Mouse (Mus musculus): ENCODE results near the gene Phospho1.

The Phospho1 gene

GRCm38 (mm10) chr11:95814101-95814500 lies 10.2 kb upstream of the Phospho1 start:
- DNase-seq = no peak

DNA sequence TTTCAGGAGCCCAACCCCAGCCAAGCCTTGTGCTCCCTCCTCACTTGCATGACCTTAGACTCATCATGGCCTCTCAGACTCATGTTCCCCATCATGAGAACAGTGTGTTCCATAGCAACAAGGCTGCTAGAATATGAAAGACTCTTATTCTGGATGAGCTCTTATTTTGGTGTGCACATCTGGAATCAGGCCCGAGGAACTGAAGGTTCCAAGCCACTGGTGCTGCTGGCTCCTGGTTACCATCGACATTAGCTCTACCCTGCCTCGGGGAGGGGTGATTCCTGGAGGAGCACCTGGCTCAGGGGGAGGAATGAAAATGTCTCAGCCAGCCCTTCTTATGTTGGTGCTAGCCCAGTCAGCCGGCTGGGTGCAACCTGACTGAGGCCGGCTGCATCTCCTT lies 9.4 kb upstream of the Phospho1 start:
- no peak for DNase-seq

DNA sequence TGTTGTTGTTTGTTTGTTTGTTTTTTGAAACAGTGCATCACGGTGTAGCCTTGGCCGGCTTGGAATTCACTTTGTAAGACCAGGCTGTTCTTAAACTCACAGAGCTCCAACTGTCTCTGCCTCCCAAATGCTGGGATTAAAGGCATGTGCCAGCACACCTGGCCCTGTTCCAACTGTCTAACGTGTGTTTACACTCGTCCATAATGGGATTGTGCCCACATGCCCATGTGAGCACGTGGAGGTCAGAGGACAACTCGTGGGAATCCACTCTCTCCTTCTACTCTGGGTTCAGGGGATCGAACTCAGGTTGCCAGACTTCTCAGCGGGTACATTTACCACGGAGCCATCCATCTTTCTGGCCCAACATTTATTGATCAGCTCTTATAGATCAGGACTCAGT lies 8.9 kb upstream of the Phospho1 start:
- no peak for DNase-seq

DNA sequence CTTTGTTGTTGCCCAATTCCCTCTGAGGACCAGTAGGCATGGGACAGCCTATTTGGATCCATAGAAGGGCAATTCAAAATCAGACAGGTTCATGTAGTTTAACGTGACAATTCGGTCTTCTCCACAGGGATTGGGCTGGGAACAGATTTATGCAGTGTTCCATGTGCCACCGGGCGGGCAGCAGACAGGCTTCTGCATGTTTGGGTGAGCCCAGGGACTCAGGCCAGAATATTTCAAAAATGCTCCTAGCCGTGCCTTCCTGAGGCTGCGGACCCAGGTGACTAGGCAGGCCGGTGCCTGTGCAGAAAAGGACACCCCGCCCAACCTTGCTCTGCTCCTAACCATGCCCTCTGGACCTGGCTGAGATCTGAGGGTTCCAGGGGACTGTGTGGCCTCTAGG lies 5.2 kb upstream of the Phospho1 start:
- no peak for DNase-seq

DNA sequence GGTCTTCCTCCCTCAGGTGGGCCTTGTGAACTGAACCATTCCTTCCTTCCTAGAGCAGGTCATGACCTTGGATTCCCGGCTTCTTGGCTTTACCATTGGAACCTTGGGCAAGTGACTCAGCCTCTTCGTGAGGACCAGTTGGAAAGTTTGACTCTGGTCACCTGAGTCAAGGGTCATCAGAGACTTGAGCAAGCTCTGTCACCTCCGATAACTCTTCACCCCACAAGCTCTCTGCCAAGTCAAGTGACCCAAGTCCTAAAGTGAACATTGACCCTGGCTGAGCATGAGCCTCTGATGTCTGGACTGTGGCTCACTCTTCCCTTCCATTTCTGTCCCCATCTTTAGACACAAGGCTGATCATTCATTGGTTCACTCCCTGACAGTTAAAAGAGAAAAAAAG lies 2.8 kb upstream of the Phospho1 start:
- no peak for DNase-seq

DNA sequence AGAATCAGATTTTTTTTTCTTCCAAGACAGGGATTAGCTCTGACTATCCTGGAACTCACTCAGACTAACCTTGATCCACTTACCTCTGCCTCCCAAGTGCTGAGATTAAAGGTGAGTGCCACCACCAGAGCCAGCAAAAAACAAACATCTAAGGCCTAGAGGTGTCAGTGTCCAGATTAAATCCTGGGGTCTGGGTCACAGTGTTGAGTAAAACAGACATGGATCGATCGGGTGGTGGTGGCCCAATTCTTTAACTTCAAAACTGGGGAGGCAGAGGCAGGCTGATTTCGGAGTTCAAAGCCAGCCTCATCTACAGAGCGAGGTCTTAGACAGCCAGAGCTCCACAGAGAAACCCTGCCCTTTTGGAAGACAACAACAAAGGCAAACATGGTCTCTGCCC lies 1.9 kb upstream of the Phospho1 start:
- DNase-seq = no peak

- DNase-seq = peak; percentile 68
These were observed 561 bp downstream of the Phospho1 start for GRCm38 (mm10) chr11:95824877-95825243.

GRCm38 (mm10) chr11:95825625-95826024 lies 1.3 kb downstream of the Phospho1 start:
- no peak for DNase-seq

DNA sequence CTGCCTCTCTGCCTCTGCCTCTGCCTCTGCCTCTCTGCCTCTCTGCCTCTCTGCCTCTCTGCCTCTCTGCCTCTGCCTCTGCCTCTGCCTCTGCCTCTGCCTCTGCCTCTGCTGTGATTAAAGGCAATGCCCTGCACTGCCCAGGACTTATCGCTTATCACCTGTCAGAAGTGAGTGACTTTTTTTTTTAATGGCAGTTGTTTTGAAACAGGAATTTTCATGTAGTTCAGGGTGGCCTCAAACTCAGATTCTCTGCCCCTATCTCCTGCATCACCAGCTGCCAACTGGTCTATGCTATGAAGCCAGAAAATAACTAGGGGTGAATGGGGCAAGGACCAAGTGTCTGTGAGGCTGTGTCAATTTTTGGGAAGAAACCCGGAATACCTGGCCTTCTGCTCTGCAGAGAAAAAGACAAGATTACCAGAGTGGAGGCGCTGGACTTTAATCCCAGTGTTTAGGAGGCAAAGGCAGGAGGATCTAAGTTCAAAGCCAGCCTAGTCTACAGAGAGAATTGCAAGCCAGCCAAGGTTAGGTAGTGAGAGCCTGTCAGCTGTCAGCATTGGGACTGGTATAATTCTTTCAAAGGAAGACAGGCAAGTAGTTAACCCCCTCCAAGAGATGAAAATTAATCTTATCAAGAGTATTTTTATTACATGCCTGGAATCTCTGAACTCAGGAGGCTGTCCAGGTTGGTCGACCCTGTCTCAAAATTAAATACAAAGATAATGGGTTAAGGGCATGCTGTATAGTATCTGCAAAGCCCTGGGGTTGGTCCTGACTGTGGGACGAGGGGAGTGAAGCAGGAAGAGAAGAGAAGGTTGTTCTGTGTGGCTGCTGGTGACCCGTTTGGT lies 2.2 kb downstream of the Phospho1 start:
- no peak for DNase-seq

DNA sequence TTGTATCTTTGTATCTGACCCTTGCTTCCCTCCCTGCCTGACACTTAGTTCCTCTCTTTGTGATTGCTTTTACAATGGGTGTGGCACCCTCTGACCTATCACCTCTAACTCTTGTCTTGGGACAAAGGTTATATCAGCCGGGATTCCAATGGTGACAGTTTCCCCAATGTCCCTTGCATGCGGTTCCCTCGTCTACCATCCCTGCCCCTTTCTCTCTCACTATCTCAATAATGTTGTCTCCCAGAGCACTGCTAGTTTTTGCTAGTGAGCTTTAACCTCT lies 2.8 kb downstream of the Phospho1 start:
- DNase-seq = no peak

DNA sequence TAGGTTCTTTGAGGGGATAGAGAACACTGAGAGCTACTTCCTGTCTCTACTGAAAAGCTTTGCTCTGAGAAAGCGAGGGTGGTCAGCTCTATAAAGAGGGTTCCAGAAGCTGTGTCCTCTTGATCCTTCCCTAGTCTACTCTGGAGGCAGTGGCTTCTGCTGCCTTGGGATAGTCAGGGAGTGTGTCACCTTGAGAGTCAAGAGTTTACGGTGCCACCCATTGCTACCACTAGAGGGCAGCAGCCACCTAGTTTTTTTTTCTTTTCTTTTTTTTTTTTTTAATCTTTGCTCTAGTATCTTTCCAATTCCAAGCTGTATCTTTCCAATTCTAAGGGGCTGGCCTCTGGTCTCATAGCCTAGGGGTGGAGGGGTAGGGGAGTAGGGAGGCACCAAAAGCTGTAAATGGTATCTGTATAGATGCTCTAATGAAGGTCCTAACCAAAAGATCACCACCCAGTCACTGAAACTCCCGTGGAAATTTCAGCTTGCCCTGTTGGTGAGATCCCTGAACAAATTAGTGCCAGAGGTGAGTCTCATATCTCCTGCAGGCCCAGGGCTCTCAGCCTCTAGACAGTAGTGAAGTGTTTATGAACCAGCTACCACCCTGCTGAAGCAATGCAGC lies 3.3 kb downstream of the Phospho1 start:
- DNase-seq = peak; percentile 87

DNA sequence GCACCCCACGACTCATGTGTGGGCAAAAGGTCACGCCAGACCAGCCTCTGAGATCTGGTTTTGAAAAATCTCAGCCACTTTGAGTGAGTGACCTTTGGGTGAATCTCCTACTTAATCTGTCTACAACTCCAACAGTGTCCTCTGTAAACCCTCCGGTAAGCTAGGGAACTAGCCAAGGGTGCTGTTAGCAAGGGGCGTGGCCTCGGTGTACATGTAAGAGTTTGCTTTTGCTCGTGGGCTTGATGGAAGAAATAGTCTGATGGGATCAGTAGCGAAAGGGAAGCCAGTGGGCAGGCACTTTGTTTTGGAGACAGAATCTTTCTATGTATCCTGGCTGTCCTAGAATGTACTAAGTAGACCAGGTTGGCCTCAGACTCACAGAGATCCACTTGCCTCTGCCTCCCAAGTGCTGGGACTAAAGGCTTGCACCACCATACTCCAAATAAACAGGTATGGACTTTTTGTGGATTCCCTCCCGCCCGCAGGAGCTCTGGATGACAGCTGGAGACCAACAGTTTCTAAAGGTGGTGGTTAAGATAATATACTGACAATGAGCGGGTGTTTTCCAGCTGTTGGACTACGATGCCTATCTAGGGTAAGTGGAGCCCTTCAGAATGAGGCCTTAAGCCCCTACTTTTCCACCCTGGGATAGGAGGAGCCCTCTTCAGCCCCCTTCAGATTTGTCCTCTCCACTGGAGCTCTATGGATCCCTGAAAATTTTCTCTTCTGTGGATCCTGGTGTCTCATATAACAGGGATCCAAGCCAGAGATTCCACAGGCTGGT lies 4.1 kb downstream of the Phospho1 start:
- DNase-seq = no peak

GRCm38 (mm10) chr11:95829526-95830050 lies 5.3 kb downstream of the Phospho1 start:
- no peak for DNase-seq

DNA sequence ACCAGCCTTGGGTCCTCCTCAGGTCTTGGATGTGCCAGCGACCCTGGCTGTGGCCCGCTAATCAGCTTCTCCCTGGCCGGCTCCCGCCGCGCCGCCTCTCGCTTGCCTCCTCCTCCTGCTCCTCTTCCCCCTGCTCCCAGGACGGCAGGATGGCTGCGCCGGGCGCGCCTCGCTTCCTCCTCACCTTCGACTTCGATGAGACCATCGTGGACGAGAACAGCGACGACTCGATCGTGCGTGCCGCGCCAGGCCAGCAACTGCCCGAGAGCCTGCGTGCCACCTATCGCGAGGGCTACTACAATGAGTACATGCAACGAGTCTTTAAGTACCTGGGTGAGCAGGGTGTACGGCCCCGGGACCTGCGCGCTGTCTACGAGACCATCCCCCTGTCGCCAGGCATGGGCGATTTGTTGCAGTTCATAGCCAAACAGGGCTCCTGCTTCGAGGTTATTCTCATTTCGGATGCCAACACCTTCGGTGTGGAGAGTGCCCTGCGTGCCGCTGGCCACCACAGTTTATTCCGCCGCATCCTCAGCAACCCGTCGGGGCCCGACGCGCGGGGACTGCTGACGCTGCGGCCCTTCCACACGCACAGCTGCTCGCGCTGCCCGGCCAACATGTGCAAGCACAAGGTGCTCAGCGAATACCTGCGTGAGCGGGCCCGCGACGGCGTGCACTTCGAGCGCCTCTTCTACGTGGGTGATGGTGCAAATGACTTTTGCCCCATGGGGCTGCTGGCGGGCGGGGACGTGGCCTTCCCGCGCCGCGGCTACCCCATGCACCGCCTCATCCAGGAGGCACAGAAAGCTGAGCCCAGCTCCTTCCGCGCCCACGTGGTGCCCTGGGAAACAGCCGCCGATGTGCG lies 6.3 kb downstream of the Phospho1 start:
- DNase-seq = no peak

DNA sequence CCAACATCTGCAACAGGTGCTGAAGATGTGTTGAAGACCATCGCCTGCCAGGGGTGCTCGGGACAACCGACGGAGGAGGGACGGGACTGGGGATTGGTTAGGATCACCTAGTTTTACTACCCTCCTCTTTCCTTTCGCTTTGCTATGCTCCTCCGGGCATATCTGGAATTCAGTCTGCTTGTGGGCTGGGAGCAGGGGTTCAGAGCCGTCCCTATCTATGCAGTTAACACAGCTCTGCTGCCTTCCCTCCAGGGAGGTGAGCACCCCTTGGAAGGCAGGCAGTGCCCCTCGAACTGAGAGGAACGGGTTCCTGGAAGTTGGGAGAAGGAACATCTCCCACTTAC lies 6.9 kb downstream of the Phospho1 start:
- DNase-seq = no peak

DNA sequence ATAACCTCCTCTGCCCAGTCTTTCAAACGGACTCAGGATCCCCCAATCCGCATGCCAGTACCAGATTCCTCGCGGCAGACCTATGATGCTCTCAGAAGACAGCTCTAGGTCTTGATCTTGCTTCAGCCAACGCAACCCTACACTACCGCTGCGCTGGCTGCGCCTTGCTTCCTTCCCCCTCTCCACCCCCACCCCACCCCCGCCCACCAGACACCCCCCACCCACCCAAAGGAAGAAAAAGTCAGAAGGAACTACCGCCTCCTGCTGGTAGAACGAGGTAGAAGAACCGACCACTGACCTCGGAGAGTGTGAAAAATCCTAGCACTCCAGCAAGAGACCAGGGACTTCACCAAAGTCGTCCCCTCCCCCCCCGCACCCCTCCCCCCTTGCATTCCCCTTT lies 7.3 kb downstream of the Phospho1 start:
- no peak for DNase-seq

- DNase-seq = no peak
These were observed 8.1 kb downstream of the Phospho1 start for GRCm38 (mm10) chr11:95832129-95833005.

DNA sequence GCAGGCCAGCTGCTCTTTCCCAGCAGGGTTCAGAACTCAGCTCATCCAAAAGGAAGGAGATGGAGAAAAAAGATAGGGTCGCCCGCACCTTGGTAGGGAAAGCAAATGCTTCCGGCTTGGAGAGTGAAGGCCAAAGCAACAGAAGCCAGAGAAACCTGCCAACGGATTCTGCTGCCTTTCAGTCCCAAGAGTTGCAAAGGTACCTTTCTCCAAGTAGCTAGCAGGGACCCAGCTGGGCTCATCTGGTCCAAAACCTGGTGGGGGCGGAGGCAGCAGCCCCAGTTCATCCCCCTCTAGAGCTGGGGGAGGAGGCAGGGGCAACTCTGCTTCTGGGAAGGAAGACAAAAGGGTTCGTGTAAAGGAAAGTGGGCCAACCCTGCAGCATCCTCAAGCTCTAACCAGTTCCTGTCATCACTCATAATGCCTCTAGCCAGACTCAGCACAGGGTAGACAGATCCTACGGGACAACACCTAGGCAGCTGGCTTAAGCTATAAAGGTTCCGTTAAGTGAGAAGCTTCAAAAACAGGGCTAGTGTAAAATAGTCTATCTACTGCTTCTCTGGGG lies 8.8 kb downstream of the Phospho1 start:
- no peak for DNase-seq

DNA sequence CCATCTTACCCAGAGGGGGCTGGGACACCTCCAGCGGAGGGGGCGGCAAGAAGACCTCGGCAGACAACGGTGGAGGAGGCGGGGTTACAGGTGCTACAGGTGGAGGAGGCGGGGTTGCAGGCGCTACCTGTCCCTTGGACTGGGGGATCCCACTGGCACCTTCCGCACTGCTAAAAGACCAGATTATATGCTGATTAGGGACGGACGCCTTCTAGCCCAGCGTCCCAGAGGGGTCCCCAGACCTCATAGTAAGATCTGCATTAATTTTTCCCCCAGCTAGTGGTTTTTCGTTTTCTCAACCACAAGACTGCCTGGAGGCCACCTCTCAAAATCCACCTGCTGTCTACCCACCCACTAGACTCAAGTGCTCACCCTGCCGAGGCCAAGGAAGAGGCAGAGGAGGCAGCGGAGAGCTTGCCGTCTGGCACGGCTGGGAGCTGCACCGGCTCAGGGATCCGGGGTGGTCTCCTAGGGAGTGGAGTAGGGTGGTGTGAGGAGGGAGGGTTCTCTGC lies 9.4 kb downstream of the Phospho1 start:
- no peak for DNase-seq

DNA sequence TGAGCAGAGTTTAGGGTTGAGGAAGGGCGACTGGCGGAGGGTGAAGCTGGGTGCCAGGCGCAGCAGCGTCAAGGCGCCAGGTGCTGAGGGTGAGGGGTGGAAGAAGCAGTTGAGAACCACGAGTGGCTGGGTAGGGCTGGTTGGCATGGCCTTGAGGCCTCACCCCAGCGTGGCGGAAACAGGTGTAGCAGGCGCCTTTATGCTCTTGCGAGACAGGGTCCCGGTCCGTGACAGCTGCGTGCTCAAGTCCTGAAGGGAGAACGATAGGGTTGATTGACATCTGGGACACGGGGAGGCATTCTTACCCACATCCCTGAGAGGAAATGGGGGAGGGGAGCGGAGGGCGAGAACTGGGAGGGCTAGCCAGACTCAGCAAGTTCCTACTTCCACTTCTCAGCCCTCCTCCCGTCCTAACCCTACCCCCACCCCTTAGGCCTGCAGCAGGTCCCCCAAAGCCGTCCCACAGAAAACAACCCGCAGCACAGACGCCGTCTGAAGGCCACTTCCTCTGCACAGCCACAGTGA lies 9.9 kb downstream of the Phospho1 start:
- DNase-seq = peak; percentile 65
